In the genomic region with DNA sequence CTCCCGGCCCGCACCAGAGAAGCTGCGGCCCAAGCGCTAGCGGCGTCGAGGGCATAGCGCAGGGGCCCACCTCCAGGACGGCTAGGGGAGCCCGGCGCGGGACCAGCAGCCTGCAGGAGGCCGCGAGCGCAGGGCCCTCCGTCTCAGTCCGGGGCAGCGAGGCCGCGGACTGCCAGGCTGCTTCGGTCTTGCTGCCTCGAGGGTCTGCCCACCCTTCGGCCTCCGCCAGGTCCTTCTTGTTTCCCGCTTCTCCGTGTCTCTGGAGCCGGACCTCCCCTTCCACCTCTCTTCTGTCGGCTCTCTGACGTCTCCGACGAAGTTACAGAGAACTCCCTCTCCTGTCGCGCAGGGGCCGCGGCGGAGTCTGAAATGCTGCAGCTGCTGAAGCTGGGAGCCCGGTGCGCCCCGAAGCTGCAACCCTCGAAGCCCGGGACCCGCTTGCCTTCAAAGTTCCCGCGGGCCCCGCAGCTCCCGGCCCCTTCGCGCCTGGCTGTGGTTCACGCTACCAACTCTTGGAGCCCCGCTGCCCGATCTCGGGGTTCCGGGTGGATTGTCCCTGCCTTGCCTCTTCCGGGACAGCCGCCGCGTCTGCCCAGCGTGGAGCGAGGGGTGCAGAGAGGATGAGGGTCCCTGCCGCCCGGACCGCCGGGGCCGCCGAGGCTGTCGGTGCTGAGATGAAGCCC, we compare ENCODE assay signal across 8 mouse cellular contexts. TPM values are rescaled to one million over a fixed set of nuclear protein-coding genes. Genes with fewer than 3 reads are reported as not detected.
DNase-seq lines count a peak whose midpoint lies in the region; ATAC-seq and TF ChIP-seq lines count a peak whose summit lies in the region.

No protein-coding gene starts in this region.

- H3K9me3 ChIP-seq in kidney, embryonic 15.5 days (replicated peaks): no peaks in the 10 kb centered on the region
- H3K9me3 ChIP-seq in heart, postnatal 0 days (replicated peaks; ENCODE audit: control insufficient read depth, low read length): no peaks in the 10 kb centered on the region
- H3K9me3 ChIP-seq in midbrain, embryonic 11.5 days (ENCODE audit: control insufficient read depth, low read length): no peaks in the 10 kb centered on the region

- no peak for DNase-seq in kidney, postnatal 10 days
- peak; percentile 44 for DNase-seq in brain, embryonic 14.5 days (ENCODE audit: low read depth)
- no peak for DNase-seq in heart, postnatal 0 days (ENCODE audit: low spot score)
- DNase-seq in midbrain, embryonic 11.5 days (ENCODE audit: low spot score, missing footprints): peak; percentile 94
- DNase-seq in kidney, adult 2 months: no peak
- no peak for DNase-seq in kidney, adult 18-20 months

- no peak for TF ChIP-seq POLR2A in brain, embryonic 14.5 days (IDR thresholded peaks at IDR 0.05; ENCODE audit: borderline replicate concordance, extremely low read depth, insufficient read depth, insufficient read length, poor library complexity, severe bottlenecking)
- TF ChIP-seq POLR2A in kidney, adult 2 months (IDR thresholded peaks at IDR 0.05; ENCODE audit: low read depth, low read length): no peak

- H3K36me3 ChIP-seq in kidney, embryonic 15.5 days: no peaks in the 10 kb centered on the region
- H3K36me3 ChIP-seq in heart, postnatal 0 days (replicated peaks; ENCODE audit: control insufficient read depth, insufficient read depth, low read length): no peaks in the 10 kb centered on the region
- H3K36me3 ChIP-seq in midbrain, embryonic 11.5 days (ENCODE audit: control insufficient read depth, insufficient read depth, low read length): no peaks in the 10 kb centered on the region
- H3K36me3 ChIP-seq in kidney, adult 2 months (ENCODE audit: control insufficient read depth, insufficient read depth, low read length): no peaks in the 10 kb centered on the region

- no peak overlapping the region for H3K9ac ChIP-seq in kidney, embryonic 15.5 days
- no peak overlapping the region for H3K9ac ChIP-seq in heart, postnatal 0 days (replicated peaks; ENCODE audit: low read depth, low read length)
- H3K9ac ChIP-seq in midbrain, embryonic 11.5 days (ENCODE audit: low read length): peak overlapping the region; percentile 72

- ATAC-seq in kidney, embryonic 15.5 days (replicated peaks; ENCODE audit: low FRiP score): peak; percentile 55
- ATAC-seq in heart, postnatal 0 days (ENCODE audit: insufficient read depth, low read depth): no peak
- no peak for ATAC-seq in midbrain, embryonic 11.5 days (ENCODE audit: low FRiP score)
- ATAC-seq in inflammation-experienced regulatory T-cells, adult 6 months: no peak

- H3K4me2 ChIP-seq in kidney, embryonic 15.5 days: peak overlapping the region; percentile 73
- H3K4me2 ChIP-seq in heart, postnatal 0 days (ENCODE audit: low read depth, low read length): peak overlapping the region; percentile 61
- H3K4me2 ChIP-seq in midbrain, embryonic 11.5 days: peak overlapping the region; percentile 65

- H3K4me1 ChIP-seq in kidney, embryonic 15.5 days: peaks cover 25% of the 10 kb centered on the region
- H3K4me1 ChIP-seq in heart, postnatal 0 days (ENCODE audit: control insufficient read depth, insufficient read depth): peaks cover 15% of the 10 kb centered on the region
- peaks cover 18% of the 10 kb centered on the region for H3K4me1 ChIP-seq in midbrain, embryonic 11.5 days (ENCODE audit: control insufficient read depth, insufficient read depth, low read length)
- no peaks in the 10 kb centered on the region for H3K4me1 ChIP-seq in kidney, adult 2 months (ENCODE audit: control insufficient read depth, insufficient read depth, low read length)

- no peak for TF ChIP-seq CTCF in brain, embryonic 14.5 days (IDR thresholded peaks at IDR 0.05; ENCODE audit: borderline replicate concordance, extremely low read depth, insufficient read depth, insufficient read length)
- no peak for TF ChIP-seq CTCF in heart, postnatal 0 days (IDR thresholded peaks at IDR 0.05; ENCODE audit: low read depth)
- no peak for TF ChIP-seq CTCF in kidney, adult 2 months (conservative IDR thresholded peaks at IDR 0.05; ENCODE audit: insufficient read depth, insufficient read length, low read depth, low read length)

- H3K27me3 ChIP-seq in kidney, embryonic 15.5 days: peaks cover 98% of the 10 kb centered on the region
- H3K27me3 ChIP-seq in heart, postnatal 0 days (ENCODE audit: control insufficient read depth, insufficient read depth, low read length): peaks cover 99% of the 10 kb centered on the region
- H3K27me3 ChIP-seq in midbrain, embryonic 11.5 days (ENCODE audit: control insufficient read depth, insufficient read depth, low read length): peaks cover 94% of the 10 kb centered on the region
- H3K27me3 ChIP-seq in kidney, adult 2 months (replicated peaks; ENCODE audit: control insufficient read depth, insufficient read depth, low read length): peaks cover 25% of the 10 kb centered on the region

- H3K4me3 ChIP-seq in kidney, embryonic 15.5 days (replicated peaks): peak overlapping the region; percentile 43
- peak overlapping the region; percentile 47 for H3K4me3 ChIP-seq in heart, postnatal 0 days (ENCODE audit: low read depth, low read length)
- H3K4me3 ChIP-seq in midbrain, embryonic 11.5 days (ENCODE audit: low read depth, low read length): peak overlapping the region; percentile 53
- H3K4me3 ChIP-seq in kidney, adult 2 months (ENCODE audit: insufficient read depth, low read depth, low read length): no peak overlapping the region; the same call in 1 of the 2 replicates

- no peak overlapping the region for H3K27ac ChIP-seq in kidney, embryonic 15.5 days
- no peak overlapping the region for H3K27ac ChIP-seq in heart, postnatal 0 days (ENCODE audit: low read depth)
- no peak overlapping the region; the same call in 1 of the 2 replicates for H3K27ac ChIP-seq in midbrain, embryonic 11.5 days (ENCODE audit: low read depth, low read length)
- H3K27ac ChIP-seq in kidney, adult 2 months (ENCODE audit: insufficient read depth, low read depth, low read length): no peak overlapping the region

- WGBS in kidney, embryonic 15.5 days: under 1% methylated on average over 63 of the region's 66 CpGs
- WGBS in heart, postnatal 0 days: 1% methylated on average over 64 of the region's 66 CpGs
- WGBS in midbrain, embryonic 11.5 days: under 1% methylated on average over 66 of the region's 66 CpGs
- 2% methylated on average over 66 of the region's 66 CpGs for WGBS in kidney, adult 2 months

- TF ChIP-seq EP300 in heart, postnatal 0 days (IDR thresholded peaks at IDR 0.05; ENCODE audit: low read depth): no peak

RNA-seq across cellular contexts. Expression of a gene that starts 6.5 kb away (rescaled TPM):
- 0.01 TPM in 1 of 2 replicates, not detected in the other for polyA plus RNA-seq in kidney, embryonic 15.5 days (2015; fragmentation: Nextera tagmentation; extraction: Ambion mirVana)
- 5.0 and 15.0 TPM in 2 replicates for polyA plus RNA-seq in brain, embryonic 14.5 days (2012; rRNA removed)
- total RNA-seq in heart, postnatal 0 days (2014; rRNA removed; ENCODE audit: low replicate concordance): 0.04 TPM in 1 of 2 replicates, not detected in the other
- not detected in 2 replicates for polyA plus RNA-seq in heart, postnatal 0 days (2015; fragmentation: Nextera tagmentation; extraction: Ambion mirVana)
- polyA plus RNA-seq in midbrain, embryonic 11.5 days (2014; fragmentation: Nextera tagmentation; extraction: Ambion mirVana): 4.1 and 4.8 TPM in 2 replicates
- polyA plus RNA-seq in kidney, adult 2 months (2012; rRNA removed): 0.10 and 3.4 TPM in 2 replicates
- polyA plus RNA-seq in inflammation-experienced regulatory T-cells, adult 6 months (2017; shearing (Covaris generic)): under 1 TPM; 0.31 to 0.91 (median 0.55) TPM

RNA-seq across cellular contexts. Expression of a gene that starts 51.9 kb away (rescaled TPM):
- 38.2 and 38.3 TPM in 2 replicates for polyA plus RNA-seq in kidney, embryonic 15.5 days (2015; fragmentation: Nextera tagmentation; extraction: Ambion mirVana)
- 34.9 and 38.1 TPM in 2 replicates for polyA plus RNA-seq in brain, embryonic 14.5 days (2012; rRNA removed)
- 7.3 and 14.1 TPM in 2 replicates for total RNA-seq in heart, postnatal 0 days (2014; rRNA removed; ENCODE audit: low replicate concordance)
- polyA plus RNA-seq in heart, postnatal 0 days (2015; fragmentation: Nextera tagmentation; extraction: Ambion mirVana): 21.4 and 22.4 TPM in 2 replicates
- polyA plus RNA-seq in midbrain, embryonic 11.5 days (2014; fragmentation: Nextera tagmentation; extraction: Ambion mirVana): 19.5 TPM in 2 replicates
- 8.7 and 9.1 TPM in 2 replicates for polyA plus RNA-seq in kidney, adult 2 months (2012; rRNA removed)
- polyA plus RNA-seq in inflammation-experienced regulatory T-cells, adult 6 months (2017; shearing (Covaris generic)): 100 to 1,000 TPM in 2 of 3 experiments, 10 to 100 TPM in 1; 89.1 to 156 (median 151) TPM

Comparison
In these comparisons a context has a peak if more than half of its experiments do, and no peak if none do; other contexts are left out.
1. DNase-seq: peak in brain, embryonic 14.5 days (single experiment) and midbrain, embryonic 11.5 days (single experiment); none in kidney, postnatal 10 days (single experiment), heart, postnatal 0 days (single experiment), kidney, adult 2 months (single experiment) and kidney, adult 18-20 months (single experiment).
2. Peak in every context shown above with its lines, with median percentiles within 50 percentile points of each other: H3K4me2 ChIP-seq.